Mouse (Mus musculus) hindbrain, embryonic 10.5 days (tissue): ENCODE measurements around the gene Atp5e. TPM values are rescaled to one million over a fixed set of nuclear protein-coding genes. Genes with fewer than 3 reads are reported as not detected.

ENCODE experiments used
- DNase-seq: peaks from one replicate; pipeline ENCODE4 v3.0.0-alpha.2; 2017; ENCODE audit warnings: low spot score
- H3K27ac ChIP-seq: fragments of 300-500 bp; sonication (generic); 2 replicates; pipeline ENCODE4 v1.5.1; 2016; ENCODE audit warnings: mild to moderate bottlenecking, moderate library complexity
- H3K27me3 ChIP-seq: fragments of 300-500 bp; sonication (generic); 2 replicates; pipeline ENCODE4 v1.6.1; 2016; ENCODE audit warnings: mild to moderate bottlenecking; ENCODE audit not compliant: poor library complexity, insufficient read depth, severe bottlenecking
- H3K36me3 ChIP-seq: fragments of 300-500 bp; sonication (generic); 2 replicates; pipeline ENCODE4 v1.6.1; 2016; ENCODE audit warnings: mild to moderate bottlenecking, moderate library complexity
- H3K4me1 ChIP-seq: fragments of 300-500 bp; sonication (generic); replicated peaks from 2 replicates; pipeline ENCODE4 v1.6.1; 2016; ENCODE audit warnings: mild to moderate bottlenecking
- H3K4me3 ChIP-seq: fragments of 300-500 bp; sonication (generic); 2 replicates; pipeline ENCODE4 v1.5.1; 2016; ENCODE audit warnings: mild to moderate bottlenecking, moderate library complexity
- H3K9me3 ChIP-seq: fragments of 300-500 bp; sonication (generic); 2 replicates; pipeline ENCODE4 v1.6.1; 2016; ENCODE audit warnings: mild to moderate bottlenecking, moderate library complexity
- WGBS: fragments of 180-500 bp; shearing (Covaris S2); methylation state at CpG from one replicate; pipeline ENCODE4 v1.1.7; 2016; 5-methylcytosine and 5-hydroxymethylcytosine counted together
- polyA plus RNA-seq: library from polyadenylated mRNA; unstranded; fragments of >200 nt; fragmentation: Nextera tagmentation; extraction: Ambion mirVana; gene quantifications from 2 replicates; pipeline ENCODE4 v1.2.1, GENCODE M21; 2016

The Atp5e gene
- polyA plus RNA-seq, 1 experiment from 2014 or later = 749 TPM

- Histone ChIP-seq H3K36me3 (peaks cover 38% of the 10 kb centered on the region), H3K4me1 (peaks cover 21% of the 10 kb centered on the region), H3K9me3 (no peaks in the 10 kb centered on the region), H3K4me3 (peak within 1 kb of the TSS; percentile 76), H3K27me3 (no peaks in the 10 kb centered on the region), H3K27ac (peak within 1 kb of the TSS; percentile 93)
- DNase-seq = peak; percentile 100
- under 1% methylated on average over 53 of the region's 53 CpGs for WGBS
Measured at GRCm38 (mm10) chr2:174472818-174473549, 9.1 kb upstream of the Atp5e start, which contains the start of gene Prelid3b. TSS of gene Prelid3b (minus strand) at chr2:174473081.

GRCm38 (mm10) chr2:174472407-174472806 lies 8.5 kb upstream of the Atp5e start:
- Histone ChIP-seq H3K4me3 (peak overlapping the region; percentile 76), H3K9me3 (no peaks in the 10 kb centered on the region), H3K4me1 (peaks cover 21% of the 10 kb centered on the region), H3K27me3 (no peaks in the 10 kb centered on the region), H3K27ac (peak overlapping the region; percentile 93), H3K36me3 (peaks cover 43% of the 10 kb centered on the region)
- DNase-seq = no peak
- WGBS = 8% methylated on average over 30 of the region's 30 CpGs

GRCm38 (mm10) chr2:174470786-174471405 lies 7.0 kb upstream of the Atp5e start:
- H3K4me3 ChIP-seq = no peak overlapping the region
- peaks cover 21% of the 10 kb centered on the region for H3K4me1 ChIP-seq
- H3K36me3 ChIP-seq = peaks cover 59% of the 10 kb centered on the region
- no peak overlapping the region for H3K27ac ChIP-seq
- H3K9me3 ChIP-seq = no peaks in the 10 kb centered on the region
- H3K27me3 ChIP-seq = no peaks in the 10 kb centered on the region
- 95% methylated on average over 7 of the region's 7 CpGs for WGBS
- no peak for DNase-seq

- WGBS = 90% methylated on average over 4 of the region's 4 CpGs
- H3K27me3 ChIP-seq = no peaks in the 10 kb centered on the region
- no peak overlapping the region for H3K4me3 ChIP-seq
- no peaks in the 10 kb centered on the region for H3K9me3 ChIP-seq
- H3K27ac ChIP-seq = no peak overlapping the region
- H3K4me1 ChIP-seq = peaks cover 21% of the 10 kb centered on the region
- peaks cover 64% of the 10 kb centered on the region for H3K36me3 ChIP-seq
- no peak for DNase-seq
Measured at GRCm38 (mm10) chr2:174470333-174470732, 6.4 kb upstream of the Atp5e start.

- peak overlapping the region; percentile 98 for H3K27ac ChIP-seq
- H3K4me1 ChIP-seq = peaks cover 24% of the 10 kb centered on the region
- no peaks in the 10 kb centered on the region for H3K27me3 ChIP-seq
- no peak for DNase-seq
- WGBS = 41% methylated on average over 10 of the region's 10 CpGs
- H3K9me3 ChIP-seq = no peaks in the 10 kb centered on the region
- H3K36me3 ChIP-seq = peaks cover 67% of the 10 kb centered on the region
- H3K4me3 ChIP-seq = peak overlapping the region; percentile 82
Measured at GRCm38 (mm10) chr2:174463370-174463769, 535 bp downstream of the Atp5e start.

GRCm38 (mm10) chr2:174459365-174459764 lies 4.5 kb downstream of the Atp5e start:
- no peak overlapping the region for H3K27ac ChIP-seq
- no peak overlapping the region for H3K4me3 ChIP-seq
- DNase-seq = no peak
- peaks cover 37% of the 10 kb centered on the region for H3K4me1 ChIP-seq
- H3K36me3 ChIP-seq = peaks cover 30% of the 10 kb centered on the region
- no peaks in the 10 kb centered on the region for H3K27me3 ChIP-seq
- 75% methylated on average over 2 of the region's 2 CpGs for WGBS
- H3K9me3 ChIP-seq = no peaks in the 10 kb centered on the region

- no peak overlapping the region for H3K4me3 ChIP-seq
- H3K9me3 ChIP-seq = no peaks in the 10 kb centered on the region
- H3K36me3 ChIP-seq = no peaks in the 10 kb centered on the region
- no peaks in the 10 kb centered on the region for H3K27me3 ChIP-seq
- peaks cover 16% of the 10 kb centered on the region for H3K4me1 ChIP-seq
- 77% methylated on average over 7 of the region's 7 CpGs for WGBS
- DNase-seq = no peak
- no peak overlapping the region for H3K27ac ChIP-seq
Measured at GRCm38 (mm10) chr2:174453681-174454080, 10.2 kb downstream of the Atp5e start.

GRCm38 (mm10) chr2:174450353-174450752 lies 13.6 kb downstream of the Atp5e start, which contains the start of gene Tubb1:
TSS of gene Tubb1 (plus strand) at chr2:174450695.
- H3K4me1 ChIP-seq = peaks cover 16% of the 10 kb centered on the region
- no peaks in the 10 kb centered on the region for H3K36me3 ChIP-seq
- no peaks in the 10 kb centered on the region for H3K27me3 ChIP-seq
- H3K4me3 ChIP-seq = no peak within 1 kb of the TSS
- DNase-seq = no peak
- H3K27ac ChIP-seq = no peak within 1 kb of the TSS
- H3K9me3 ChIP-seq = no peaks in the 10 kb centered on the region
- WGBS = 75% methylated on average over 4 of the region's 4 CpGs

- no peaks in the 10 kb centered on the region for H3K27me3 ChIP-seq
- no peaks in the 10 kb centered on the region for H3K9me3 ChIP-seq
- H3K4me3 ChIP-seq = no peak overlapping the region
- DNase-seq = no peak
- no peaks in the 10 kb centered on the region for H3K36me3 ChIP-seq
- H3K4me1 ChIP-seq = peaks cover 15% of the 10 kb centered on the region
- WGBS = 85% methylated on average over 4 of the region's 4 CpGs
- H3K27ac ChIP-seq = no peak overlapping the region
Measured at GRCm38 (mm10) chr2:174448405-174448804, 15.5 kb downstream of the Atp5e start.

GRCm38 (mm10) chr2:174446905-174447304 lies 17.0 kb downstream of the Atp5e start:
- peak overlapping the region; percentile 6; the same call in 1 of the 2 replicates for H3K27ac ChIP-seq
- WGBS = 68% methylated on average over 8 of the region's 8 CpGs
- peaks cover 26% of the 10 kb centered on the region for H3K4me1 ChIP-seq
- H3K4me3 ChIP-seq = no peak overlapping the region
- H3K36me3 ChIP-seq = no peaks in the 10 kb centered on the region
- no peaks in the 10 kb centered on the region for H3K27me3 ChIP-seq
- no peak for DNase-seq
- no peaks in the 10 kb centered on the region for H3K9me3 ChIP-seq

- no peak for DNase-seq
- Histone ChIP-seq H3K4me1 (peaks cover 26% of the 10 kb centered on the region), H3K36me3 (no peaks in the 10 kb centered on the region), H3K9me3 (no peaks in the 10 kb centered on the region), H3K27ac (peak overlapping the region; percentile 6; the same call in 1 of the 2 replicates), H3K27me3 (no peaks in the 10 kb centered on the region), H3K4me3 (no peak overlapping the region)
- 53% methylated on average over 7 of the region's 7 CpGs for WGBS
Measured at GRCm38 (mm10) chr2:174446492-174446891, 17.4 kb downstream of the Atp5e start.

- WGBS = 88% methylated on average over 6 of the region's 6 CpGs
- Histone ChIP-seq H3K4me3 (no peak overlapping the region), H3K27me3 (no peaks in the 10 kb centered on the region), H3K9me3 (no peaks in the 10 kb centered on the region), H3K27ac (no peak overlapping the region), H3K4me1 (peaks cover 26% of the 10 kb centered on the region), H3K36me3 (no peaks in the 10 kb centered on the region)
- no peak for DNase-seq
Measured at GRCm38 (mm10) chr2:174445018-174445417, 18.9 kb downstream of the Atp5e start.

GRCm38 (mm10) chr2:174444359-174444758 lies 19.5 kb downstream of the Atp5e start:
- Histone ChIP-seq H3K4me1 (peaks cover 33% of the 10 kb centered on the region), H3K36me3 (no peaks in the 10 kb centered on the region), H3K27ac (no peak overlapping the region), H3K9me3 (no peaks in the 10 kb centered on the region), H3K4me3 (no peak overlapping the region), H3K27me3 (no peaks in the 10 kb centered on the region)
- DNase-seq = no peak
- WGBS = 84% methylated on average over 7 of the region's 7 CpGs
